ENCODE assay signal across 8 mouse cellular contexts in genomic region chr9:56502543-56502971, GRCm38 (mm10).
DNase-seq lines count a peak whose midpoint lies in the region; ATAC-seq lines count a peak whose summit lies in the region.

No protein-coding gene starts in this region.

- H3K27me3 ChIP-seq in hindbrain, embryonic 11.5 days (ENCODE audit: control insufficient read depth, insufficient read depth, low read length): no peaks in the 10 kb centered on the region
- H3K27me3 ChIP-seq in hindbrain, embryonic 10.5 days (ENCODE audit: insufficient read depth, poor library complexity, severe bottlenecking): 0 out of 2 replicates have a peak, but pooled peaks cover under 1% of the 10 kb centered on the region
- H3K27me3 ChIP-seq in heart, embryonic 10.5 days (ENCODE audit: insufficient read depth, poor library complexity, severe bottlenecking): no peaks in the 10 kb centered on the region
- H3K27me3 ChIP-seq in limb, embryonic 15.5 days: no peaks in the 10 kb centered on the region

- H3K9me3 ChIP-seq in hindbrain, embryonic 11.5 days (ENCODE audit: control insufficient read depth, low read length): no peaks in the 10 kb centered on the region
- H3K9me3 ChIP-seq in hindbrain, embryonic 10.5 days: no peaks in the 10 kb centered on the region
- no peaks in the 10 kb centered on the region for H3K9me3 ChIP-seq in heart, embryonic 10.5 days
- H3K9me3 ChIP-seq in limb, embryonic 15.5 days: no peaks in the 10 kb centered on the region

- ATAC-seq in hindbrain, embryonic 11.5 days (ENCODE audit: low FRiP score): no peak
- no peak for ATAC-seq in limb, embryonic 15.5 days (ENCODE audit: insufficient number of reproducible peaks, low FRiP score, low TSS enrichment, low read depth)
- ATAC-seq in megakaryocyte-erythroid progenitor cell, adult 5-6 weeks (replicated peaks; ENCODE audit: low FRiP score, low TSS enrichment, poor library complexity, severe bottlenecking): no peak

- no peaks in the 10 kb centered on the region for H3K36me3 ChIP-seq in hindbrain, embryonic 11.5 days (ENCODE audit: control insufficient read depth, insufficient read depth, low read length)
- no peaks in the 10 kb centered on the region for H3K36me3 ChIP-seq in hindbrain, embryonic 10.5 days
- H3K36me3 ChIP-seq in heart, embryonic 10.5 days: no peaks in the 10 kb centered on the region
- no peaks in the 10 kb centered on the region for H3K36me3 ChIP-seq in limb, embryonic 15.5 days

- H3K4me1 ChIP-seq in hindbrain, embryonic 11.5 days (replicated peaks; ENCODE audit: control insufficient read depth, insufficient read depth, low read length): peaks cover 2% of the 10 kb centered on the region; the same call in 1 of the 2 replicates
- H3K4me1 ChIP-seq in hindbrain, embryonic 10.5 days (replicated peaks): peaks cover 59% of the 10 kb centered on the region
- H3K4me1 ChIP-seq in brown adipose tissue, adult 24 weeks (ENCODE audit: control insufficient read depth, insufficient read depth, insufficient read length, low read length): peaks cover 42% of the 10 kb centered on the region
- H3K4me1 ChIP-seq in heart, embryonic 10.5 days: peaks cover 76% of the 10 kb centered on the region
- peaks cover 79% of the 10 kb centered on the region for H3K4me1 ChIP-seq in limb, embryonic 15.5 days

- no peak overlapping the region for H3K9ac ChIP-seq in hindbrain, embryonic 11.5 days (ENCODE audit: low read depth, low read length)
- no peak overlapping the region for H3K9ac ChIP-seq in limb, embryonic 15.5 days

- 46% methylated on average over 8 of the region's 8 CpGs for WGBS in hindbrain, embryonic 11.5 days
- 50% methylated on average over 8 of the region's 8 CpGs for WGBS in hindbrain, embryonic 10.5 days
- 55% methylated on average over 8 of the region's 8 CpGs for WGBS in heart, embryonic 10.5 days
- 28% methylated on average over 8 of the region's 8 CpGs for WGBS in limb, embryonic 15.5 days

- H3K4me2 ChIP-seq in hindbrain, embryonic 11.5 days (replicated peaks; ENCODE audit: low read depth, low read length): no peak overlapping the region
- peak overlapping the region; percentile 25; the same call in 1 of the 2 replicates for H3K4me2 ChIP-seq in limb, embryonic 15.5 days

- 0 out of 2 replicates have a peak overlapping the region, but pooled peaks have one; percentile 33 for H3K27ac ChIP-seq in hindbrain, embryonic 11.5 days (ENCODE audit: low read depth, low read length)
- no peak overlapping the region for H3K27ac ChIP-seq in hindbrain, embryonic 10.5 days
- peak overlapping the region; percentile 94 for H3K27ac ChIP-seq in brown adipose tissue, adult 24 weeks (replicated peaks; ENCODE audit: low read depth, low read length)
- H3K27ac ChIP-seq in heart, embryonic 10.5 days: peak overlapping the region; percentile 74; the same call in 1 of the 2 replicates
- peak overlapping the region; percentile 99 for H3K27ac ChIP-seq in limb, embryonic 15.5 days

- DNase-seq in hindbrain, embryonic 11.5 days (ENCODE audit: low spot score): peak; percentile 15
- no peak for DNase-seq in hindbrain, embryonic 10.5 days (ENCODE audit: low spot score)
- no peak for DNase-seq in heart, embryonic 10.5 days (ENCODE audit: low spot score)
- DNase-seq in urinary bladder, adult 18-20 months (ENCODE audit: low spot score in 2 of 2): no peak
- DNase-seq in right cerebral cortex, postnatal 25 days: no peak

- no peak overlapping the region for H3K4me3 ChIP-seq in hindbrain, embryonic 11.5 days (ENCODE audit: low read depth, low read length)
- no peak overlapping the region for H3K4me3 ChIP-seq in hindbrain, embryonic 10.5 days
- H3K4me3 ChIP-seq in brown adipose tissue, adult 24 weeks (ENCODE audit: insufficient read depth, low read depth, low read length): peak overlapping the region; percentile 34
- H3K4me3 ChIP-seq in heart, embryonic 10.5 days: no peak overlapping the region
- no peak overlapping the region for H3K4me3 ChIP-seq in limb, embryonic 15.5 days
